Mouse (Mus musculus) adrenal gland, postnatal 14 days (tissue): ENCODE measurements at regions not wholly inside any gene's neighbourhood (a gene's known extent, or its start where the extent isn't known, plus 50 kb on each side); places are given as distances from the start of the nearest gene placed in this dataset.

Source experiments
- DNase-seq: peaks from one replicate; pipeline ENCODE4 v3.0.0; 2021; ENCODE audit warnings: mixed read lengths

DNA sequence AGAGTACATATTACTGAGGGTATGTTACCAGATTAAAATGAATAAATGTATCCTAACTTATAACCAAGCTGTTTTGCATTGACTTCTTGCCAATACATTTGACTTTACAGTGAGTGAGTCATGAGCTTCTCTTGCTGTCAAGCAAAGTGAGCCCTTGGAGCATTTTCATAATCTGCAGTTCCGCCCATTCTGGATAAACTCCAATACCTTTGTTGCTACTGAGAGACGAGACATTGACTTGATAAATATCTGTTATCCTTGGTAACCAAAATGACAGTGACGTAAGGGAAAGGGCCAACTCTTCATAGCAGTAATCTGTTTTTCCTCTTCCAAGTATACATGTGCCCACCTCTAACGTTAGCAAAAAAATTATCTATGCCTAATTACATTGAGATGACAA lies 923.0 kb downstream of the Grm8 start:
- peak; percentile 55 for DNase-seq

DNA sequence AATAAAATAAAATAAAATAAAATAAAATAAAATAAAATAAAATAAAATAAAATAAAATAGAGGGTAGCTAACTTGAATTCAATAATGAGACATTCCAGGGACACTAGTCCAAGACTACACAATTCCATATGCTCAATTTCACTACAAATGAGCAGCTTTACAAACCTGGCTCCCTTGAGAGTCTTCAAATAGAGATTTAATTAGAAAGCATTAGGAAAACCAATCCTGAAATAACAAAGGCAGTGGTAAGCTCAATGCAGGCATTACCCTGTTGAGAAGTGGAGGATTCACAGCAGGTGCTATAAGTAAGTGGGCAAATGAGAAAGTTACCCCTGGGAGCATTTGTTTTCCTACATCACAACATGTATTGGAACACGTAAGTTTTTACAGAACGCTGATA lies 973.3 kb downstream of the Grm8 start:
- no peak for DNase-seq
